Mouse (Mus musculus): ENCODE results near the gene Pnp.

DNA sequence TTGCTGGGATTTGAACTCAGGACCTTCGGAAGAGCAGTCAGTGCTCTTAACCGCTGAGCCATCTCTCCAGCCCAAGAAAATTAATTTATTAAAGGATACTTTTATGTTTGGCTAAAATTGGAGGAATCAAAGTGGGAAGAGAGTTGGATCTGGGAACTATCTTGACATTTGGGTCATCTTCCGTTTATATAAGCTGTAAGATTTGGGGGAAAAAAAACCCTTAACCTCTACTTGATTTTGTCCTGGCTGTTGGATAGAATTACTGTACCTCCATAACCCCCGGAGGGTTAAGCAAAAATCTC, 26.1 kb upstream of the Pnp start:
- TF ChIP-seq EP300 (IDR thresholded peaks at IDR 0.05; ENCODE audit: low read depth) (no peak), CTCF (IDR thresholded peaks at IDR 0.05; ENCODE audit: low read depth) (no peak)

Measured in heart, postnatal 0 days (tissue).